Mouse (Mus musculus) heart, embryonic 11.5 days (tissue): ENCODE measurements around the gene Zcchc9. TPM values are rescaled to one million over a fixed set of nuclear protein-coding genes. Genes with fewer than 3 reads are reported as not detected.
A peak's percentile ranks its signal among the peaks of the same experiment; 100 is the strongest.

Experiments
- ATAC-seq: fragments of 200-750 bp; cut with Nextera tagmentation; replicated peaks from 2 replicates; pipeline ENCODE4 v1.8.0; 2017; ENCODE audit warnings: moderate library complexity; ENCODE audit not compliant: insufficient number of reproducible peaks, low FRiP score, low TSS enrichment
- H3K27ac ChIP-seq: fragments of 300-500 bp; sonication (generic); 2 replicates; pipeline ENCODE4 v1.5.1; 2014; ENCODE audit warnings: mild to moderate bottlenecking, low read depth, low read length
- H3K27me3 ChIP-seq: fragments of 300-500 bp; sonication (generic); 2 replicates; pipeline ENCODE4 v1.6.1; 2014; ENCODE audit warnings: mild to moderate bottlenecking, low read length, mixed read lengths; ENCODE audit not compliant: control insufficient read depth, insufficient read depth
- H3K36me3 ChIP-seq: fragments of 300-500 bp; sonication (generic); 2 replicates; pipeline ENCODE4 v1.6.1; 2014; ENCODE audit warnings: mild to moderate bottlenecking, low read length, moderate library complexity, mixed read lengths; ENCODE audit not compliant: control insufficient read depth, insufficient read depth
- H3K4me1 ChIP-seq: fragments of 300-500 bp; sonication (generic); 2 replicates; pipeline ENCODE4 v1.6.1; 2014; ENCODE audit warnings: low read length; ENCODE audit not compliant: control insufficient read depth, insufficient read depth
- H3K4me2 ChIP-seq: fragments of 300-500 bp; sonication (generic); 2 replicates; pipeline ENCODE4 v1.6.1; 2014; ENCODE audit warnings: mild to moderate bottlenecking, moderate library complexity
- H3K4me3 ChIP-seq: fragments of 300-500 bp; sonication (generic); 2 replicates; pipeline ENCODE4 v1.5.1; 2014; ENCODE audit warnings: low read depth, low read length
- H3K9ac ChIP-seq: fragments of 300-500 bp; sonication (generic); 2 replicates; pipeline ENCODE4 v1.6.1; 2014; ENCODE audit warnings: mild to moderate bottlenecking, low read depth, low read length, moderate library complexity
- H3K9me3 ChIP-seq: fragments of 300-500 bp; sonication (generic); replicated peaks from 2 replicates; pipeline ENCODE4 v1.6.1; 2016; ENCODE audit warnings: low read length; ENCODE audit not compliant: control insufficient read depth
- WGBS: fragments of 180-500 bp; shearing (Covaris S2); extraction: QIAGEN DNeasy Blood & Tissue Kit; methylation state at CpG from one replicate; pipeline ENCODE4 v1.1.7; 2014; ENCODE audit not compliant: insufficient replicate concordance; 5-methylcytosine and 5-hydroxymethylcytosine counted together
- polyA plus RNA-seq: library from polyadenylated mRNA; unstranded; fragments of >200 nt; fragmentation: Nextera tagmentation; extraction: Ambion mirVana; gene quantifications from 2 replicates; pipeline ENCODE4 v1.2.1, GENCODE M21; 2014

Gene Zcchc9
- polyA plus RNA-seq, 1 experiment from 2014 or later: 27.9 TPM

DNA sequence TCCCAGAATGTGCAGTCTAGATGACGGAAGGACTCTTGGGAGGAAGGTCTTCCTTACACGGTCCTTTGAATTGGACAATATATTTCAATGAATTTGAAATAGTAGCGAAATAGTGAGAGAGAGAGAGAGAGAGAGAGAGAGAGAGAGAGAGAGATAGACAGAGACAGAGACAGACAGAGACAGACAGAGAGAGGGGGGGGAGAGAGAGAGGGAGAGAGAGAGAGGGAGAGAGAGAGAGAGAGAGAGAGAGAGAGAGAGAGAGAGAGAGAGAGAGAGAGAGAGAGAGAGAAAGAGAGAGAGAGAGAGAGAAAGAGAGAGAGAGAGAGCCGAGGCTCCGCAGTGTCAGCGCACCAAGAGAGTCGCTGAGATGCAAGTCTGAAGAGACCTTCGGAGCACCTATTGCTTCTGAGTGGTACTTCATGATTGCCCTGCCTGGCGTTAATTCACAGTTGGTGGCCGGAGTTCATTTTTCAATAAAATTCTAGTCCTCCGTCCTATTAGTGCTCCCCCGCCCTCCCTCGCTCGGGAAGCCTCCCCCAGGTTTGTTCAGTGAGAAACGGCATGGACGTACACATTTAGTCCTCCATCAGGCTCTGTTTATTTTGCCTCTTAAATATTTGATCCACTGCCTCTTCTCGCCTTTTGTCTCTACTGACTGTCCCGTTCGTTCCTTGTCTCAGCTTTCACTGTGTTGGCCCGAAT lies 520 bp upstream of the Zcchc9 start:
- H3K36me3 ChIP-seq: peaks cover 2% of the 10 kb centered on the region; the same call in 1 of the 2 replicates
- no peaks in the 10 kb centered on the region for H3K27me3 ChIP-seq
- no peak for ATAC-seq
- H3K4me2 ChIP-seq: peak overlapping the region; percentile 66
- H3K4me1 ChIP-seq: peaks cover 9% of the 10 kb centered on the region; the same call in 1 of the 2 replicates
- H3K9ac ChIP-seq: peak overlapping the region; percentile 82
- H3K4me3 ChIP-seq: peak overlapping the region; percentile 93
- peak overlapping the region; percentile 80 for H3K27ac ChIP-seq
- 43% methylated on average over 20 of the region's 20 CpGs for WGBS
- no peaks in the 10 kb centered on the region for H3K9me3 ChIP-seq

GRCm38 (mm10) chr13:91801726-91802125 lies 5.8 kb downstream of the Zcchc9 start:
- H3K4me2 ChIP-seq: no peak overlapping the region
- no peak overlapping the region for H3K4me3 ChIP-seq
- peaks cover 11% of the 10 kb centered on the region; the same call in 1 of the 2 replicates for H3K36me3 ChIP-seq
- 79% methylated on average over 5 of the region's 5 CpGs for WGBS
- H3K27me3 ChIP-seq: no peaks in the 10 kb centered on the region
- H3K9me3 ChIP-seq: no peaks in the 10 kb centered on the region
- no peak overlapping the region for H3K9ac ChIP-seq
- no peak for ATAC-seq
- 0 out of 2 replicates have a peak, but pooled peaks cover 4% of the 10 kb centered on the region for H3K4me1 ChIP-seq
- H3K27ac ChIP-seq: no peak overlapping the region

GRCm38 (mm10) chr13:91797442-91797841 lies 10.1 kb downstream of the Zcchc9 start:
- H3K27ac ChIP-seq: no peak overlapping the region
- 90% methylated on average over 10 of the region's 10 CpGs for WGBS
- no peaks in the 10 kb centered on the region for H3K27me3 ChIP-seq
- no peak overlapping the region for H3K4me3 ChIP-seq
- ATAC-seq: no peak
- H3K36me3 ChIP-seq: peaks cover 13% of the 10 kb centered on the region; the same call in 1 of the 2 replicates
- H3K9ac ChIP-seq: no peak overlapping the region
- no peaks in the 10 kb centered on the region for H3K4me1 ChIP-seq
- H3K9me3 ChIP-seq: no peaks in the 10 kb centered on the region
- no peak overlapping the region for H3K4me2 ChIP-seq

DNA sequence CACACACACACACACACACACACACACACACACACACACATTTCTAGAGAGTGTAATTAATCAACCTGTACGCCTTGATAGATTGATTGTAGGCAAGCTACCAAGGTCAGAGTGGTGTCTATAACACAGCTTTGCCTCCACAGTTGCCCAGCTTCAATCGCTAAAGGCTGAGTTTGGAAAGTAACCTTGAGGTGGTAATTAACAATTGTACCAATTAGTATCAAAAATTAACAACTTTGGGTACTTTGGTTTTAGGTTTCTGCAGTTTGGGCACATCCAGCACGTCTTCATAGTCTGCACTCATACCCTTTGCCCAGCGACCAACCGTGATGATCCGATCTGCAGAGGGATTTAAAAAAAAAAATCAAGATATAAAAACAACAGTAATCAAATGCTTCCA lies 10.6 kb downstream of the Zcchc9 start:
- Histone ChIP-seq H3K4me1 (no peaks in the 10 kb centered on the region), H3K4me3 (no peak overlapping the region), H3K9me3 (no peaks in the 10 kb centered on the region), H3K27ac (no peak overlapping the region), H3K27me3 (no peaks in the 10 kb centered on the region), H3K4me2 (no peak overlapping the region), H3K9ac (no peak overlapping the region), H3K36me3 (peaks cover 13% of the 10 kb centered on the region; the same call in 1 of the 2 replicates)
- 93% methylated on average over 6 of the region's 6 CpGs for WGBS
- ATAC-seq: no peak

DNA sequence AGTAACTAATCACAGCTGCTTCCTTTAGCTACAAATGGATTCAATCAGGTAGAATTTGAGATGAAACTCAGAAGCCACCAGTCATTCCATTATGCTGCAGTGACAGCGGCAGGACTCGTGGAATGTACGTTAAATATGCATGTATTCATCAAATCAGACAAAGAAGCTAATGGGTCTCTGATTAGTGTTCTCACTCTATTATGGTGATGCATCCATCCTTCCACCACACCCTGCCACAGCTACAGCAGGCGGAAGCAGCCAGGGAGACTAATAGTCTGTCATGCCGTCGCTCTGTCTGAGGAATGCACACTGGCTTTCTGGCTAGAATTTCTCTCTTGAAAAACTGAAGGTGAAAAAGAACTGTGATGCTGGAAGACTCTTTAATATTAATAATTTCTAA lies 11.5 kb downstream of the Zcchc9 start:
- Histone ChIP-seq H3K36me3 (peaks cover 13% of the 10 kb centered on the region; the same call in 1 of the 2 replicates), H3K9me3 (no peaks in the 10 kb centered on the region), H3K4me3 (no peak overlapping the region), H3K4me2 (no peak overlapping the region), H3K9ac (no peak overlapping the region), H3K4me1 (no peaks in the 10 kb centered on the region), H3K27ac (no peak overlapping the region), H3K27me3 (no peaks in the 10 kb centered on the region)
- no peak for ATAC-seq
- 91% methylated on average over 6 of the region's 6 CpGs for WGBS

GRCm38 (mm10) chr13:91795593-91795992 lies 11.9 kb downstream of the Zcchc9 start:
- peaks cover 13% of the 10 kb centered on the region; the same call in 1 of the 2 replicates for H3K36me3 ChIP-seq

GRCm38 (mm10) chr13:91794926-91795436 lies 12.5 kb downstream of the Zcchc9 start:
- Histone ChIP-seq H3K9me3 (no peaks in the 10 kb centered on the region), H3K4me3 (no peak overlapping the region), H3K9ac (no peak overlapping the region), H3K4me1 (no peaks in the 10 kb centered on the region), H3K4me2 (no peak overlapping the region), H3K27ac (no peak overlapping the region), H3K27me3 (no peaks in the 10 kb centered on the region), H3K36me3 (peaks cover 11% of the 10 kb centered on the region; the same call in 1 of the 2 replicates)
- 93% methylated on average over 13 of the region's 13 CpGs for WGBS
- ATAC-seq: no peak

More at GRCm38 (mm10) chr13:91795593-91795992, 11.9 kb downstream of the Zcchc9 start:
- no peaks in the 10 kb centered on the region for H3K4me1 ChIP-seq
- 89% methylated on average over 10 of the region's 10 CpGs for WGBS
- no peak overlapping the region for H3K4me2 ChIP-seq
- H3K9me3 ChIP-seq: no peaks in the 10 kb centered on the region
- no peak overlapping the region for H3K27ac ChIP-seq
- H3K27me3 ChIP-seq: no peaks in the 10 kb centered on the region
- H3K9ac ChIP-seq: no peak overlapping the region
- ATAC-seq: no peak
- no peak overlapping the region for H3K4me3 ChIP-seq

DNA sequence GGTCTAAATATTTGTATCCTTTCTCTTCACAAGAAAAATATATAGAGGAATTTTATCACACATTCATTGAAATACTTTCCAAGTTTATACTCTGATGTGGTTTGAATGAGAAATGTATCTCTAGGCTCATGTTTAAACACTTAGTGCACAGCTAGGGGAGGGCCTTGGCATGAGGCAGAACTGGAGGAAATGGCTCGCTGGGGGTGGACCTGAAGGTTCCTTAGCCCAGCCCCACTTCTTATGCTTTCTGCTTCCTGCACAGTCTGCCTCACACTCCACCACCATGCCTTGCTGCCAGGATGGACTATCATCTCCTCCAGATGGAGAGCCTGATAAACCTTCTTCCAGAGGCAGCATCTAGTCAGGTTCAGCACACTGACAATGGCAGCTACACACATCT lies 15.5 kb downstream of the Zcchc9 start:
- no peaks in the 10 kb centered on the region for H3K9me3 ChIP-seq
- no peak overlapping the region for H3K4me2 ChIP-seq
- no peaks in the 10 kb centered on the region for H3K4me1 ChIP-seq
- H3K36me3 ChIP-seq: peaks cover 6% of the 10 kb centered on the region; the same call in 1 of the 2 replicates
- no peak overlapping the region for H3K4me3 ChIP-seq
- no peak overlapping the region for H3K27ac ChIP-seq
- no peaks in the 10 kb centered on the region for H3K27me3 ChIP-seq
- 82% methylated on average over 1 of the region's 1 CpGs for whole genome bisulfite sequencing
- ATAC-seq: no peak
- H3K9ac ChIP-seq: no peak overlapping the region

GRCm38 (mm10) chr13:91779892-91780291 lies 27.6 kb downstream of the Zcchc9 start:
- Histone ChIP-seq H3K36me3 (no peaks in the 10 kb centered on the region), H3K9ac (no peak overlapping the region), H3K4me3 (no peak overlapping the region), H3K27me3 (no peaks in the 10 kb centered on the region), H3K27ac (no peak overlapping the region), H3K9me3 (no peaks in the 10 kb centered on the region), H3K4me2 (no peak overlapping the region), H3K4me1 (no peaks in the 10 kb centered on the region)
- ATAC-seq: no peak
